Mouse (Mus musculus) heart, embryonic 12.5 days (tissue): ENCODE measurements around the gene Cfap54. TPM values are rescaled to one million over a fixed set of nuclear protein-coding genes. Genes with fewer than 3 reads are reported as not detected.

Source experiments
- ATAC-seq: fragments of 200-750 bp; cut with Nextera tagmentation; 2 replicates; pipeline ENCODE4 v1.8.0; 2017; ENCODE audit warnings: moderate TSS enrichment, moderate library complexity; ENCODE audit not compliant: insufficient number of reproducible peaks, low FRiP score
- H3K27ac ChIP-seq: fragments of 300-500 bp; sonication (generic); 2 replicates; pipeline ENCODE4 v1.5.1; 2016; ENCODE audit warnings: mild to moderate bottlenecking, moderate library complexity; ENCODE audit not compliant: poor library complexity, severe bottlenecking
- H3K27me3 ChIP-seq: fragments of 300-500 bp; sonication (generic); replicated peaks from 2 replicates; pipeline ENCODE4 v1.6.1; 2016; ENCODE audit warnings: mild to moderate bottlenecking, moderate library complexity
- H3K36me3 ChIP-seq: fragments of 300-500 bp; sonication (generic); 2 replicates; pipeline ENCODE4 v1.6.1; 2016; ENCODE audit warnings: mild to moderate bottlenecking, moderate library complexity
- H3K4me1 ChIP-seq: fragments of 300-500 bp; sonication (generic); replicated peaks from 2 replicates; pipeline ENCODE4 v1.6.1; 2016; ENCODE audit warnings: mild to moderate bottlenecking
- H3K4me2 ChIP-seq: fragments of 300-500 bp; sonication (generic); 2 replicates; pipeline ENCODE4 v1.6.1; 2016; ENCODE audit warnings: mild to moderate bottlenecking, moderate library complexity
- H3K4me3 ChIP-seq: fragments of 300-500 bp; sonication (generic); 2 replicates; pipeline ENCODE4 v1.5.1; 2016; ENCODE audit warnings: mild to moderate bottlenecking
- H3K9ac ChIP-seq: fragments of 300-500 bp; sonication (generic); 2 replicates; pipeline ENCODE4 v1.6.1; 2016; ENCODE audit warnings: mild to moderate bottlenecking, moderate library complexity
- H3K9me3 ChIP-seq: fragments of 300-500 bp; sonication (generic); replicated peaks from 2 replicates; pipeline ENCODE4 v1.6.1; 2016; ENCODE audit warnings: mild to moderate bottlenecking, moderate library complexity
- WGBS: fragments of 180-500 bp; shearing (Covaris S2); methylation state at CpG from one replicate; pipeline ENCODE4 v1.1.7; 2016; 5-methylcytosine and 5-hydroxymethylcytosine counted together
- polyA plus RNA-seq: library from polyadenylated mRNA; unstranded; fragments of >200 nt; fragmentation: Nextera tagmentation; extraction: Ambion mirVana; gene quantifications from 2 replicates; pipeline ENCODE4 v1.2.1, GENCODE M21; 2016

Cfap54 gene
- polyA plus RNA-seq, 1 experiment from 2014 or later: 0.55 TPM

DNA sequence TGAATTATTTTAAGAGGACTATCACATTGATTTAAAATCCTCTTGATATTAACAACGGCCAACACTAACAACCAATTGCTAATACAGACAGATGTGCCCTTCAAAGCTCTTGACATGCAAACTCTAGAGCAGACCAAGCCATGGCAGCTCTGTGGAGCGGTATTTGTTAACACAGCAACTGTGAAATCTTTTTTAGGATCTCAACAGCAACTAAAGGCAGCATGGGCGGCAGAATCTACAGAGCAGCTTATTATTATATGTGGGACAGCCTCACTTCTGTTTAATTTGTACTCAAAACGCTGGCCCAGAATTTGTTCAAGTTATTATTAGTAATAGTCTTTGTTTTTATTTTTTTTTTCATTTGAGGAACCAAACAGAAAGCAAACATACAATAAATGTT, 28.1 kb downstream of the Cfap54 start:
- Histone ChIP-seq H3K27ac (no peak overlapping the region), H3K9ac (no peak overlapping the region), H3K4me3 (no peak overlapping the region), H3K4me2 (no peak overlapping the region), H3K27me3 (no peaks in the 10 kb centered on the region; the same call in 1 of the 2 replicates), H3K9me3 (no peaks in the 10 kb centered on the region), H3K36me3 (no peaks in the 10 kb centered on the region), H3K4me1 (no peaks in the 10 kb centered on the region)
- WGBS: 79% methylated on average over 4 of the region's 4 CpGs
- ATAC-seq: no peak

DNA sequence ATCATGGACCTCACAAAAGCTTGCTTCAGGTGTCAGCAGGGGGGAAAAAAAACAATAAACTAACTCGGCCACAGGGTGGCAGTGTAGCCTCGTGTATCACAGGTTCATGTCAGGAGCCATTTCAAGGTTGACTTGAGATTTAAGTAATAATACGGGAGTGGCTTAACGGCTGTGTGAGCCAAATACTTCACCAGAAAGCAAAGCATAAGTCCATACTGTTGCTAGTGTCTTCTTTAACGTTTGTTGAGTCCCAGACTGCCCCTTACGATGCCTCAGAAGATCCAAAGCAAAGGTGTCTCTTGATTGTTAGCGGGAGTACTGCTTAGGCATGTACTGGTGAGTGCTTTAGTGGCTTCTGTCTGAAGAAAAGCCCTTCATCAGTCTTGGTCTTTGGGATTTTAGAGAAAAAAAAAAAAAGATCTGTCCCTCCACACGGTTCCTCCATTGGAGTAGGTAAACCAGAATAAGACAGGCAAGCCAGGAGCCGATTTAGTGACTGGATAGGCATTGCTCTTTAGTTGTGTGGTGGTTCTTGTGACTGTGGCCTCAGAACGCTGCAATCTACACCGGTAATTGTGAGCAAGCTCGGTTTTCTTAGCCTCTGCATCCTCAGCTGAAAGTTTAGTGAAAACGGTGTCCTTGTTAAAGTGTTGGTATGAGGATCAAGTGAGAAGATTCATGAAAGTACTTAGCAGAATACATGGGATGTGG, 30.2 kb downstream of the Cfap54 start:
- Histone ChIP-seq H3K9ac (peak overlapping the region; percentile 48; the same call in 1 of the 2 replicates), H3K4me3 (peak overlapping the region; percentile 27; the same call in 1 of the 2 replicates)

GRCm38 (mm10) chr10:93050571-93050970, 30.8 kb downstream of the Cfap54 start:
- no peaks in the 10 kb centered on the region for H3K4me1 ChIP-seq
- H3K4me3 ChIP-seq: no peak overlapping the region
- H3K4me2 ChIP-seq: no peak overlapping the region
- H3K9me3 ChIP-seq: no peaks in the 10 kb centered on the region
- no peak overlapping the region for H3K27ac ChIP-seq
- H3K27me3 ChIP-seq: no peaks in the 10 kb centered on the region; the same call in 1 of the 2 replicates
- 45% methylated on average over 3 of the region's 3 CpGs for WGBS
- no peak overlapping the region for H3K9ac ChIP-seq
- no peak for ATAC-seq
- no peaks in the 10 kb centered on the region for H3K36me3 ChIP-seq

More for the DNA sequence above, 30.2 kb downstream of the Cfap54 start:
- WGBS: 35% methylated on average over 13 of the region's 13 CpGs
- Histone ChIP-seq H3K27me3 (no peaks in the 10 kb centered on the region; the same call in 1 of the 2 replicates), H3K36me3 (no peaks in the 10 kb centered on the region), H3K27ac (no peak overlapping the region), H3K4me1 (no peaks in the 10 kb centered on the region), H3K9me3 (no peaks in the 10 kb centered on the region), H3K4me2 (peak overlapping the region; percentile 63)
- ATAC-seq: peak; percentile 61

GRCm38 (mm10) chr10:93043195-93043594, 38.2 kb downstream of the Cfap54 start:
- peaks cover 4% of the 10 kb centered on the region for H3K9me3 ChIP-seq
- no peak for ATAC-seq
- H3K27me3 ChIP-seq: no peaks in the 10 kb centered on the region
- no peak overlapping the region for H3K27ac ChIP-seq
- H3K9ac ChIP-seq: no peak overlapping the region
- no peak overlapping the region for H3K4me3 ChIP-seq
- no peaks in the 10 kb centered on the region for H3K4me1 ChIP-seq
- H3K36me3 ChIP-seq: no peaks in the 10 kb centered on the region
- H3K4me2 ChIP-seq: no peak overlapping the region
- 83% methylated on average over 10 of the region's 10 CpGs for WGBS

DNA sequence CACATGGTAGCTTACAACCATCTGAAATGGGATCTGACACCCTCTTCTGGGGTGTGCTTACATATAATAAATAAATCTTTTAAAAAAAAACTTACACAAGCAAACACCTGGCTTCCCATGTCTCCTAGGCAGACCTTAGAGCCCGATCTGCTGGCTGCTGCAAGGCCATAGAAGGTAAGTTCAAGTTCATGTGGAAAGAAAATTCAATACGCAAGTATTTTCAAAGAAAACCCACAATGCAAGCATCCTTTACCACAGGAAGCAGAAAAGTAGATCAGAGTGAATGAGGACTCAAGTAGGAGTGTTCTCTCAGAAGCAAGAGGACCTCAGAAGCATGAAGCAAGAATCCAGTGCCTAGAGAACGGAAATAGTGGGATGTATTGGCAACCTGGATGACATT, 39.6 kb downstream of the Cfap54 start:
- H3K9me3 ChIP-seq: peaks cover 4% of the 10 kb centered on the region
- no peaks in the 10 kb centered on the region for H3K27me3 ChIP-seq
- H3K27ac ChIP-seq: no peak overlapping the region
- H3K4me1 ChIP-seq: no peaks in the 10 kb centered on the region
- H3K36me3 ChIP-seq: no peaks in the 10 kb centered on the region
- WGBS: 85% methylated on average over 3 of the region's 3 CpGs
- no peak overlapping the region for H3K4me2 ChIP-seq
- ATAC-seq: no peak
- no peak overlapping the region for H3K4me3 ChIP-seq
- no peak overlapping the region for H3K9ac ChIP-seq

- Histone ChIP-seq H3K4me1 (no peaks in the 10 kb centered on the region), H3K9me3 (peaks cover 4% of the 10 kb centered on the region), H3K36me3 (no peaks in the 10 kb centered on the region), H3K4me3 (no peak overlapping the region), H3K27me3 (no peaks in the 10 kb centered on the region), H3K4me2 (no peak overlapping the region), H3K9ac (no peak overlapping the region), H3K27ac (no peak overlapping the region)
- 66% methylated on average over 4 of the region's 4 CpGs for WGBS
- no peak for ATAC-seq
Observed at GRCm38 (mm10) chr10:93041392-93041791, 40.0 kb downstream of the Cfap54 start.

DNA sequence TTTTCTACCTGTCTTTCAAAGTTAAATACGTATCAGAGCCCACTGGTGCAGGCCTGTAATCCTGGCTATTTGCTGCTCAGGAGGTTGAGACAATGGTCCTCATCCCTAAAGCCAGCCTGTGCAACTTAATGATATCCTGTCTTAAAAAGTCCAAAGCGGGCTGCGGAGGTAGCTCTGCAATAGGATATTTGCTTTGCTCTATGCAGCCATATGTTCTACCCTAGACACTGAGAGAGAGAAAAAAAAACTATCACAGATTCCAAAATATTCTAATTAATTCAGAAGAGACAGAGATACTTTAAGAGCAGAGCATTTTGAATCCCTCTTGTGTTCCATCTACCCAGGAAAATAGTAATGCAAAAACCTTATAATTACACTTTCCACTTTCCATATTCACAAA, 44.9 kb downstream of the Cfap54 start:
- no peaks in the 10 kb centered on the region for H3K36me3 ChIP-seq
- no peak for ATAC-seq
- no peaks in the 10 kb centered on the region for H3K27me3 ChIP-seq
- 80% methylated on average over 3 of the region's 3 CpGs for WGBS
- no peaks in the 10 kb centered on the region for H3K4me1 ChIP-seq
- H3K27ac ChIP-seq: no peak overlapping the region
- no peak overlapping the region for H3K4me2 ChIP-seq
- peaks cover 4% of the 10 kb centered on the region for H3K9me3 ChIP-seq
- H3K4me3 ChIP-seq: no peak overlapping the region
- no peak overlapping the region for H3K9ac ChIP-seq

- 67% methylated on average over 10 of the region's 10 CpGs for WGBS
Observed at GRCm38 (mm10) chr10:93035489-93035888, 45.9 kb downstream of the Cfap54 start.

GRCm38 (mm10) chr10:93023295-93023694, 58.1 kb downstream of the Cfap54 start:
- Histone ChIP-seq H3K9ac (no peak overlapping the region), H3K4me3 (no peak overlapping the region), H3K27ac (no peak overlapping the region), H3K4me1 (no peaks in the 10 kb centered on the region), H3K4me2 (no peak overlapping the region), H3K27me3 (no peaks in the 10 kb centered on the region), H3K9me3 (no peaks in the 10 kb centered on the region), H3K36me3 (no peaks in the 10 kb centered on the region)
- 72% methylated on average over 8 of the region's 8 CpGs for WGBS
- ATAC-seq: no peak

More at GRCm38 (mm10) chr10:93035489-93035888, 45.9 kb downstream of the Cfap54 start:
- no peak overlapping the region for H3K4me2 ChIP-seq
- peaks cover 4% of the 10 kb centered on the region for H3K9me3 ChIP-seq
- H3K4me3 ChIP-seq: no peak overlapping the region
- H3K36me3 ChIP-seq: no peaks in the 10 kb centered on the region
- H3K4me1 ChIP-seq: no peaks in the 10 kb centered on the region
- no peak for ATAC-seq
- H3K27ac ChIP-seq: no peak overlapping the region
- H3K9ac ChIP-seq: no peak overlapping the region
- no peaks in the 10 kb centered on the region for H3K27me3 ChIP-seq

DNA sequence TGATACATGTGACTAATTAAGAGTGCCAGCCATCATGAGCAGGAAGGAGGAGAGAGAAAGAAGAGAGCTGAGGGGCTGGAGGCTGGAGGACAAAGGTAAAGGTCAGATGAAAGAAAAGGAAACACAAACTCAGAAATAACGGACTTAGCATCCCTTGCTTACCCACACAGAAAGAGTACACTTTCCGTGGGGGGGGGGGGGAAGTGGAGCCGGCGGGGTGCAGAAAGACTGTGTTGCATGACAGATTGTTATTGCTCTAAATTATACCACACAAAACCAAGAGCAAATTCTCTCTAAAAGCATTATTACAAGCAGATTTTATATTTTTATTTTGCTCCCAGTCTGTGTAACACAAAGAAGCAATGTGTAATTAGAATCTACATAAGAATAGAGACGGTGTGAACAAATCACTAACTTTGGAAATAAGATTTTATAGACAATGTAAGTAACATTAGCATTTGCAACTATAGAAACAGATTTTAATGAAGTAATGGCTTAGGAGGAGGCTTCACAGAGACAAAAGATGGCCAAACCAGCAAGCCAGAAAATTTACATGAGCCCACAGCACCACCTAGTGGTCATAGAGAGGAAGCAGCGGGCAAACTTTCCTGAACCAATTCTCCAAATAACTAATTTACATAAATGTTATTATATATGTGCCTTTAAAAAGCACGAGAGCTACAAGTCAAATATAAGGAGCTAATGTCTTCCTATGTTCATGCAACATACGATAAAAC, 67.2 kb downstream of the Cfap54 start:
- ATAC-seq: no peak
- no peaks in the 10 kb centered on the region for H3K36me3 ChIP-seq
- H3K27ac ChIP-seq: no peak overlapping the region
- H3K27me3 ChIP-seq: no peaks in the 10 kb centered on the region
- no peak overlapping the region for H3K9ac ChIP-seq
- H3K9me3 ChIP-seq: no peaks in the 10 kb centered on the region; the same call in 1 of the 2 replicates
- no peak overlapping the region for H3K4me2 ChIP-seq
- 49% methylated on average over 8 of the region's 8 CpGs for WGBS
- no peaks in the 10 kb centered on the region for H3K4me1 ChIP-seq
- H3K4me3 ChIP-seq: no peak overlapping the region

GRCm38 (mm10) chr10:93011085-93011484, 70.3 kb downstream of the Cfap54 start:
- WGBS: 80% methylated on average over 14 of the region's 14 CpGs

More at GRCm38 (mm10) chr10:93011085-93011484, 70.3 kb downstream of the Cfap54 start:
- H3K9me3 ChIP-seq: no peaks in the 10 kb centered on the region; the same call in 1 of the 2 replicates
- no peaks in the 10 kb centered on the region for H3K4me1 ChIP-seq
- no peak overlapping the region for H3K9ac ChIP-seq
- ATAC-seq: no peak
- no peaks in the 10 kb centered on the region for H3K27me3 ChIP-seq
- H3K4me3 ChIP-seq: no peak overlapping the region
- no peaks in the 10 kb centered on the region for H3K36me3 ChIP-seq
- H3K27ac ChIP-seq: no peak overlapping the region
- H3K4me2 ChIP-seq: no peak overlapping the region
